Mouse (Mus musculus): Measurements from ENCODE around the gene Gm10337.

Gene Gm10337

GRCm38 (mm10) chr15:102517976-102518858 lies 14.7 kb downstream of the Gm10337 start, which contains the start of gene Tarbp2:
TSS of gene Tarbp2 (plus strand) at chr15:102518192.
- peak; percentile 97 for DNase-seq

- DNase-seq = no peak
These were observed 15.3 kb downstream of the Gm10337 start for GRCm38 (mm10) chr15:102518859-102519201.

GRCm38 (mm10) chr15:102519211-102520141 lies 16.0 kb downstream of the Gm10337 start:
- no peak for DNase-seq

- no peak for DNase-seq
These were observed 16.9 kb downstream of the Gm10337 start for GRCm38 (mm10) chr15:102520416-102520815.

- no peak for DNase-seq
These were observed 18.0 kb downstream of the Gm10337 start for GRCm38 (mm10) chr15:102521480-102521879.

GRCm38 (mm10) chr15:102524892-102525485 lies 21.5 kb downstream of the Gm10337 start, which contains the start of gene Npff:
TSS of gene Npff (minus strand) at chr15:102524942.
- peak; percentile 82 to 84 for DNase-seq

- no peak for DNase-seq
These were observed 22.8 kb downstream of the Gm10337 start for GRCm38 (mm10) chr15:102526111-102527002.

GRCm38 (mm10) chr15:102527936-102528335 lies 24.4 kb downstream of the Gm10337 start:
- DNase-seq = peak; percentile 35 to 41

- no peak for DNase-seq
These were observed 24.9 kb downstream of the Gm10337 start for GRCm38 (mm10) chr15:102528396-102528795.

GRCm38 (mm10) chr15:102530566-102530965 lies 27.0 kb downstream of the Gm10337 start:
- DNase-seq = no peak

- DNase-seq = no peak
These were observed 28.1 kb downstream of the Gm10337 start for GRCm38 (mm10) chr15:102531586-102531985.

- no peak for DNase-seq
These were observed 28.8 kb downstream of the Gm10337 start for GRCm38 (mm10) chr15:102532106-102532900.

- no peak for DNase-seq
These were observed 30.4 kb downstream of the Gm10337 start for GRCm38 (mm10) chr15:102533926-102534325.

GRCm38 (mm10) chr15:102544801-102545200 lies 41.3 kb downstream of the Gm10337 start:
- DNase-seq = no peak

- DNase-seq = no peak
These were observed 42.7 kb downstream of the Gm10337 start for GRCm38 (mm10) chr15:102546246-102546645.

GRCm38 (mm10) chr15:102546677-102547427 lies 43.3 kb downstream of the Gm10337 start:
- no peak for DNase-seq

- DNase-seq = no peak
These were observed 44.0 kb downstream of the Gm10337 start for GRCm38 (mm10) chr15:102547478-102547877.

GRCm38 (mm10) chr15:102552599-102552998 lies 49.1 kb downstream of the Gm10337 start:
- DNase-seq = no peak
